Mouse (Mus musculus) testis, adult 2 months (tissue): Measurements from ENCODE around the gene Gm20828. TPM values are rescaled to one million over a fixed set of nuclear protein-coding genes. Genes with fewer than 3 reads are reported as not detected.
"Not testable (repeated sequence)": the region's sequence is repeated elsewhere in the genome, so short reads cannot be mapped to it uniquely, and the experiment has no call there.

ENCODE experiments used
- H3K27ac ChIP-seq: fragments of 200-500 bp; 2 replicates; pipeline ENCODE4 v1.5.1; 2012; ENCODE audit warnings: low read depth, low read length; ENCODE audit not compliant: control insufficient read depth, insufficient read depth
- H3K27me3 ChIP-seq: fragments of 200-500 bp; 2 replicates; pipeline ENCODE4 v1.6.1; 2012; ENCODE audit warnings: mild to moderate bottlenecking, low read length, moderate library complexity; ENCODE audit not compliant: control insufficient read depth, insufficient read depth
- H3K36me3 ChIP-seq: fragments of 200-500 bp; 2 replicates; pipeline ENCODE4 v1.6.1; 2012; ENCODE audit warnings: mild to moderate bottlenecking, low read length; ENCODE audit not compliant: control insufficient read depth, insufficient read depth
- H3K4me1 ChIP-seq: fragments of 200-500 bp; 2 replicates; pipeline ENCODE4 v1.6.1; 2012; ENCODE audit warnings: low read length; ENCODE audit not compliant: control insufficient read depth, insufficient read depth
- H3K4me3 ChIP-seq: fragments of 200-500 bp; 2 replicates; pipeline ENCODE4 v1.5.1; 2012; ENCODE audit warnings: low read depth, mild to moderate bottlenecking, low read length, moderate library complexity, mixed read lengths; ENCODE audit not compliant: control insufficient read depth
- polyA plus RNA-seq: library from polyadenylated mRNA; depleted of rRNA; stranded (reverse); fragments of >200 nt; gene quantifications from 2 replicates; pipeline ENCODE4 v1.2.3, GENCODE M21; 2012; rRNA removed

Gm20828 gene
- polyA plus RNA-seq, result 0.11 TPM in 1 of 2 replicates, not detected in the other

DNA sequence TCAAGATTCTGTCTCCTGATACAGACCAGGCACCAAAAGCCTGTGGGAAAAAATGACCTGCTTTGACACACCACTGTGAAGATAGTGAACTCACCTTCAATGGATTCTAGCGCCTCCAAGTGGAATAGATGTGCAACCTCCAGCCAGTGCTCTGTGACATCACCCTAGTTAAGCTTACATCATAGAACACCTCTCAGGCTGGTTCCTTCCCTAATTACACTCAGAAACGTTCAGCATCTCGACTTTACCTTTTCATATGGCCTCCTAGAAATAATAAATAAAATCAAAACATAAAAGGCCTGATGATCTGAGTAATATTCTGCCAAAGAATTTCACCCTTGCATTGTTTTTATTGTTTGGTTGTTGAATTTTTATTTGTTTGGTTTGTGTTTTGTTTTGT is at the start of gene Gm20828:
TSS of gene Gm20828 (minus strand) at position 101 of the 400 bp plus-strand sequence.
- H3K27me3 ChIP-seq, H3K4me1 ChIP-seq, H3K27ac ChIP-seq, H3K36me3 ChIP-seq, H3K4me3 ChIP-seq: not testable (repeated sequence)
